Mouse (Mus musculus) heart, postnatal 0 days (tissue): ENCODE measurements at regions not wholly inside any gene's neighbourhood (a gene's known extent, or its start where the extent isn't known, plus 50 kb on each side); places are given as distances from the start of the nearest gene placed in this dataset.

Source experiments
- CTCF ChIP-seq: IDR thresholded peaks from 2 replicates; pipeline ENCODE4 v1.5.1; 2016; ENCODE audit warnings: antibody characterized with exemption, control low read depth, low read depth
- EP300 ChIP-seq: IDR thresholded peaks from 2 replicates; pipeline ENCODE4 v1.6.1; 2016; ENCODE audit warnings: antibody characterized with exemption, low read depth

- TF ChIP-seq EP300 (no peak), CTCF (no peak)
Observed at GRCm38 (mm10) chr1:190066426-190066825, 104.1 kb downstream of the Prox1 start.
